Mouse (Mus musculus): ENCODE measurements around the gene Apoa2.

Apoa2 gene

DNA sequence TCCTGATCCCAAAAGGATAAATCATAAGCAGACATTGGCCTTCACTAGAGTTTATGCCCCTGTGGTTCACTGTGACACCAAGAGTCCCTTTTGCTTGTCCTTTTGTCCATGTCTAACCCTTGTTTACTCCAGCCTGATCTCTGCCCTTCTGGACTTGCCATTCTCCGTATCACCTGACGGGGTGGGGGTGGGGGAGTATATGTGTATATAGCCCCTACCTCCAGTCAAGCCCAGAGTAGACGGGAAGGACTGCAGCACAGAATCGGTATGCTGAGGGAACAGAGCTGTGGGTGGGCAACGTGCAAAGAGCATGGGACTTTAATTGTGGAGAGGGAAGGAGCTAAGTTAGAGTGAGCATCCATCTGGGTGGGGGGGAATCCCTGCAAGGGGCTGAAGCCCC lies at the start of gene Apoa2:
Gene Apoa2 (plus strand): TSS at position 198 of the 400 bp plus-strand sequence.
- no peak for DNase-seq (ENCODE audit: low read depth)

DNA sequence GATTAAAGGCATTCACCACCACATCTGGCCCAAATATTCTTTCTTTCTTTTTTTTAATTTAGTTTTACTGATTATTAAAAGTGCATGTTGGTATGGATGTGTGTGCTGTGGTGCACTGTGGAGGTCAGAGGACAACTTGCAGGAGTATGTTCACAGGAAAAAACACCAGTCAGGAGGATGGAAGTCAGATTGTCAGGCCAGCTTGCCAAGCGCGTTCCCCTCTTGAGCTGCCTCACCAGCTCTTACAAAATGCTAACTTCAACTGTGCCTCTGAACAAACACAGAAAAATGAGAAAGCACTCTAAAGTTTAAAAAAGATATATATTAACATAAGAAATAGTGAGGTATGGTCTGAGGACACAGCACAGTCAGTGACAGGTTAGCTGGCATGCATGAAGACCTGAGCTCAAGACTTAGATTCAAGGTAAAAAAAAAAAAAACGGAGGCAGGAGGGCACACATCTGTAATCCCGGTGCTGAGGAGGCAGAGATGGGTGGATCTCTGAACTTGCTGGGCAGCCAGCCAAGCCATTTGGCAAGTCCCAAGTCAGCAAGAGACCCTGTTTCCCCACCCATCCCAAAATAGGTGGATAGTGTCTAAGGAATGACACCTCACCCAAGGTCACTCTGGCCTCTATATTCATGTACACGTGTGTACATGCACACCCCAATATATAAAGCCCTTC lies 45.2 kb upstream of the Apoa2 start:
- DNase-seq (ENCODE audit: low read depth): no peak

DNA sequence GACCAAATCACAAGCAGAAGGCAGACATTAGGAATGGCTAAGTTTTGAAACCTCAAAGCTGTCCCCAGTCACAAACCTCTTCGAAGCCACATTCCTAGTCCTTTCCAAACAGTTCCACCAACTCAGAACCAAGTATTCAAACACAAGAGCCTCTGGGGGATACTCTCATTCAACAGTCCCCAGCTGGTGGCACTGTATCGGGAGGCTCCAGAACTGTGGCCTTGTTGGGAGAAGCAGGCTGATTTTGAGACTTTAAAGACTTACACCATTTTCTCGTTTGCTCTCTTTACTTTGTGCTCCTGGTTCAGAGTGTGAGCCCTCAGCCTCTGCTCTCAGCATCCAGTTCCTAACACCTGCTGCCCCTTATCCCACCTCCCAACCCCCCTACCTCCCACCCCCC lies 41.8 kb upstream of the Apoa2 start:
- no peak for DNase-seq (ENCODE audit: low read depth)

DNA sequence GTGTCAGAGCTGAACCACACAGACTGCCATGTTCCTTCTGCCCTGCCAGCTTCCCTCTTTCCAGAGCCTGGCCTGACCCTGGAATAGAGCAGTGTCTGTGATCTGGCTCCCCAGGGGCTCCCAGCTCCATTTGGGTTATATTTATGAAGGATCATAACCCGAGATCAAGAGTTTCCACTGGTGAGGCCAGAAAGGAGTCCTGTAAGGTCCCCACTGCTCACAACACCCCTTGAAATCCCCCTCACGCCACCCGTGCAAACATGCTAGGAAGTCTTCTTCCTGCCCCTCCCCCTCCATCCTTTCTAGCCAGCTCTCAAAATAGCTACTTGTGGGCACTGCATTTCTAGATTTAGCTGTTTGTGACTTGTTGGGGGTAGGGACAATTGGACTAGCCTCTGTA lies 41.2 kb upstream of the Apoa2 start:
- no peak for DNase-seq (ENCODE audit: low read depth)

DNA sequence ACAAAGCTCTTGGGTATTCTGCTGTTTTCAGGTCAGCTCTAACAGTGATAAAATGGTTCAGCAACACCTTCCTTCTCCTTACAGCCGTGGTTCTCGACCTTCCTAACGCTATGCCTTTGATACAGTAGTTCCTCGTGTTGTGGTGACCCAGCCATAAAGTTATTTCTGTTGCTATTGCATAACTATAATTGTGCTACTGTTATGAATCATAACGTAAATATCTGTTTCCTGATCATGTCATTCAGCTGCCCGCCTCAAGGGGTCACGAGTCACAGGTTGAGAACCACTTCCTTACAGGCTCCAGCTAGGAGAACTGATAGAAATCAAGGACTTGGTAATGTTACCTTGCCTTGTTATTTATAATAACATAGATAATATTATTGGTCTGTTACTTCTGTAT lies 40.5 kb upstream of the Apoa2 start:
- DNase-seq (ENCODE audit: low read depth): no peak

DNA sequence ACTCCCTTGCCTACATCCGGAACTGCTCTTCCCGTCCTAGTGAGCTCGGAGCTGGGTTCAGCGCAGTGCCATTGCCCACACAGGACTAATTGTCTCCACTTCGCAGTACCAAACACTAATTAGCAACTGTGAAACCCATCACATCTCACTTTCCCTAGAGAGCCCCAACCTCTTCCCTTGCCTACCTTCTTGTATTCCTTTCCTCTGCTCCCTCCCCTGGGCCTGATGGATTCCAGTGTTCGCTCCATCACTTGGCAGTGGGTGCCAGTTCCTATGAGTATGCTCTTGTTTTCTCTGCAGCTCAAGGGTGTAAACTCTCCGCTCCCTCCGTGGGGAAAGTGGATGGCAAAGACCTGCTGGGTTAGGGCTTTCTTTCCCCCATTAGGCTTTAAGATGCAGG lies 39.2 kb upstream of the Apoa2 start:
- DNase-seq (ENCODE audit: low read depth): no peak

DNA sequence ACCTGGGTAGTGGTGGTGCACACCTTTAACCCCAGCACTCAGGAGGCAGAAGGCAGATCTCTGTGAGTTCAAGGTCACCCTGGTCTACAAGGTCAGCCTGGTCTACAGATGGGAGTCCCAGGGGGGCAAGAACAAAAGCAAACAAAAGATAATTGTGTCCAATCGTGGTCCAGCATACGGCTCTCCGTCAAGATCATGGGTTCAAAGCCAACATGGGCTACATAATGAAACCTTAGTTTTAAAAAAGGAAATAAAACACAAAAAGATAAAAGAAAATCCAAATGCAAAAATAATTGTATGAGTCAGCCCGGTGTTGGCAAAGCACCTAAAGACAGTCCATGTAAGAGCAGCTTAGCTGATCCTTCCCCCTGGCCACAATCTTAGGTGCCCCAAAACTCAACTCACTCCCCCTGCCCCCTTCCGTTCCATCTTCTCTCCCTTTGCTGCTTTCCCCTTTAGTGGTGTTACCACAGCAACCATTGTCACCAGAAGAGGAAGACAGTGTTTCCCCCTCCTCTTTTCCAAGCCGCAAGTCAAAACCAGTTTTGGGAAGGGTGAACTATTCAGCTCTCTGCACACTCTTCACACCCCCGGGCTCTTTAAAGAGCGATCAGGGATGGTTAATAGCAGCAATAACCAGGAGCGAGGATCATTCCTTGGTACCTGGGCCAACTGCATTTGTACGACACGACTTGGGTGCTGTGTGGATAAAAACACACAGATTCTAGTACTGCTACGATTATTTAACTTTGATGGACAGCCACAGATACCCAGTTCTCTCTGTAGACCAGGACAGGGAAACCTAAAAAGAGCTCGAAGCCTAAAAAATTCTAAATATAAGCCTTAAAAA lies 36.8 kb upstream of the Apoa2 start:
- DNase-seq (ENCODE audit: low read depth): no peak

DNA sequence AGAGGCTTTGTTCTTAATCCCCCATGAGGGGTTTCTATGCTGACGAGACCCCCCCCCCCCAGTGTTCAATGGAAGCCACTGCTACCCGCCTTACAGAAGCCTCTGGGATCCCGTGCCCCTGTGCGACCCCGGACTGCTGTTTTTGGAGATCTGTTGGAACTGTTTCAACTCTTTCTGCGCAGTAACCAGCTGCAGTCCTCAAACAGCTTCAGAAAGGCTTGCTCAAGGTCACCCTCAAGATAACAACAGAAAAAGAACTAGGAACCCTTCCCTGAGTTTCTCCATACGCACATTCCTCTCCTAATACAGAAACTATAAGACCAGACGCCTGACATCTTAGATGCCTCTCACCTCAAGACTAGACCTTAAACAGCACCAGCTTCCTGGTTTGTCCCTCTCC lies 35.8 kb upstream of the Apoa2 start:
- DNase-seq (ENCODE audit: low read depth): no peak

DNA sequence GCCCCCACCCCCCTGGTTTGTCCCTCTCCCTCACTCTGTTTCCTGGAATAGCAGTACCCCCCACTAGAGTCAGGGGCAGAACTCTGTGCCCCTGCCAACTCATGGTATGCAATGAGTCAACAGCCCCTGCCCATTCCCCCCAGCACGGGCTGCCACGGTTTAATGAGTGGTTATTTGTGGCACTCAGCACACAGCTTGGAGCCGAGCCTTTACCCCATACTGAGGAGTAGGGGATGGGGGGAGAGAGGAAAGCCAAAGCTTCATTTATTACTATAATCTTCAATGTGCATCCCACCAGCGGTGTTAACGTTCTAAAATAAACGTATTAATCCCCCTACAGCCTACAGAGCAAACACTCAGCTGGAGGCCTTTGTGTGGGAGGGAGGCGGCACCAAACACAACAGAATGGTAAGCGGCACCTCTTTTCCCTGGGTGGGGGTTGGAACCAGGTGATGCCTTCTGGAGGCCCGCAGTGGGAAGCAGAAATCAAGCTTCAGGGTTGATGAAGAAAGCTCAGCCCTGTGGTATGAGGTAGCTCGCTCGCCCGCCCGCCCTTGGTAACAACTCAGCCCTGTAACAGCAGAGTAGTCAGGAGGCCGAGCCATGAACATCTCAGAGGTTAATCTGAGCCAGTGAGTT lies 35.3 kb upstream of the Apoa2 start:
- DNase-seq (ENCODE audit: low read depth): no peak

DNA sequence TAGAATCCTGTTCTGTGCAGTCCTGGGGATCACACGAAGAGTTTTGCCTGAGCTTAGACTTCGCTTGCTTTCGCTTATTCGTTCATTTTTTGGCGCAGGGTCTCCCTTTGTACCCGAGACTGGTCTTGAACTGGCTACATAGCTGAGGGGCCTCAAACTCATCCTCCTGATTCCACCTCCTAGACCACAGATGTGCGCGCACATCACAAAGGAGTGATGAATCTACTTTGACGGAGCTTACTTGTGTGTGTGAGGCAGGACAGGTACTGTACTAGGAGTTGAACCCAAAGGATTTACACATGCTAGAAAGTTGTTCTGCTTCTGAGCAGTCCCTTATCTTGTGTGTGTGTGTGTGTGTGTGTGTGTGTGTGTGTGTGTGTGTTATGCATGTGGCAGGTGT lies 34.0 kb upstream of the Apoa2 start:
- DNase-seq (ENCODE audit: low read depth): no peak

DNA sequence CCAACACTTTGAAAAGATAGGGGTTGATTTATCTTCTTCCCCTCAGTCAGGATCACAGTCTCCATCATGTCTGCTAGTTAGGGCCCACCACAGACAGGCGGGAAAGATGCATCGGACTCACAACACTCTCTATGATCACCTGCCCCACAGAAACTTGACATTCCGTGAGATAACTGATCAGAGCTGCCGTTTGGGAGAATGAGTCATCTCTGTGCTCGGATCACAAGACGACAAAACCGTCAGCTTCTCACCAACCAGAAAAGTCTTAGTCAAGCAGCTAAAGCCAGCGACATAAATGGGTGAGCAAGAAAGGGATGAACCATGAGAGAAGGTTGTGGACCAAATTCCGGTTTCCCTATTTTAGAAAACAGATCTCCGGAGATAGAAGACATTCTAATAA lies 32.6 kb upstream of the Apoa2 start:
- no peak for DNase-seq (ENCODE audit: low read depth)

DNA sequence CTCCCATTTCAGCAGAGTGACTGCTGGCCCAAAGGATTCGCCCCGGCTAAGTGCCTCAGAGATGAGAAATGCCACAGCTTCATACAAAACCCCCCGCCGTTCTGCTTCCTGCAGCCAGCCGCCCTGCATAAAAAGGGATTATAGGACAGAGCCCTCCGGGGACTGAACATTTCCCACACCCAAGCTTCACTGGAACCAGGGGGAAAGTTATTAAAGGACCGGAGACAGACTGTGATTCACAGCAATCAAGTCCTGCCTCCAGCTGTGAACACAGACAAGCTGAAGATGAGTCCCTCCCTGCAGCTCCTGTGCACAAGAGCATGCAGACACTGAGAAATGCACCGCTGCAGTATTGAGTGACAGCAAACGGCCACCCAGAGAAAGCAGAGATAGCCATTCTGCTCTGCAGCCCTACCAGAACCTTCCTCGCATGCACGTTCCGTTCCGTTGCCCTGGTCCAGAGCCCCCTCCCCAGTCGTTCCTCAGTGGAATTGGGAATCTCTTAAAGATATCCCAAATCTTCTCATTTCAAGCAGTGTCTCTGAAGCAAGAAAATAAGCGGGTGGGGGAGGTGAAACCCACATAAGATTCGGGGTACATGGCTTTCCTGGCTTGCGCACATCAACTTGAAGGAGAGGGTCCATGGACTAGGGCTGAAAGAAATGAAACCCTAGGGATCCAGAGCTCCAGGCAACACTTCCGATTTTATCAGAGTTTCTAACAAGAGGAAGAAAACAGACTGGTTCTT lies 31.6 kb upstream of the Apoa2 start:
- DNase-seq (ENCODE audit: low read depth): no peak

DNA sequence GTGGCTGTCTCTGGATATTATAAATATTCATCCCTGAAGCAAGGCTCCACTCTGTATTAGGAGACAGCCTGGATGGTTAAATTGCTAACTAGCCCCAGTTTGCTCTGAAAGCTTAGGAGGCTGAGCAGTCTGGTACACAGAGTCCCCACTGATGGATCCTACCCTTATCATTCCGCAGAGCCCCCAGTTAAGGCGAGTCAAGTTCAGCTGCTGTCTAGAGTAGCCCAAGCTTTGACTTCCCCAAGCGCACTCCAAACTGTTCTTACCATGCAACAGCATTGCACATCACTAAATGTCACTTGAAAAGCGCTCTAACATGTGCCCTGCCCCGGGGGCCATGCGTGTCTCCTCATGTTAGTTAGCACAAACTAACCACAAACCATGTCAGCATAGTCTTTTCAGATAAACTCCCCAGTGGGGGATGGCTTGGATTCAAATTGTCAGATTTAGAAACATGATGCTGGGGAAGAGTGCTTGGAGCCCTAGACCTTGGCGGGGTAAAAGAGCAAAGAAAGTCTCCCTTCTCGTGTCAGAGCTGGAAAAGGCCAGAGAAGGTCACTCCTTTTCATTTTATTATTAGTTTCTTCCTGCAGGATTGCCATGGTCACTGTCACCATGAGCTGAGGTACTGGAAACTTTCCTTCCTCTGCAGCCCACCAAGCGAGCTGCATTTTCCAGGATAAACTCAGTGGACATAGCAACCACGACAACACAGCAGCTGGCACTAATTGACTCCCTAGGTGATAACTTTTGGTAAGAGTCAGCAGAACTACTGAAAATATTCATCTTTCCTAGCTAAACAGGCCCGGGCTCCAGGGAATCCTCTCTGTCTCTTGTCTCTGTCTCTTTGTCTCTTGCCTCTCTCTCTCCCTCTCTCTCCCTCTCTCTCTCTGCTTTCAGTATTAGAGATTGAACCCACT lies 30.7 kb upstream of the Apoa2 start:
- DNase-seq (ENCODE audit: low read depth): no peak

DNA sequence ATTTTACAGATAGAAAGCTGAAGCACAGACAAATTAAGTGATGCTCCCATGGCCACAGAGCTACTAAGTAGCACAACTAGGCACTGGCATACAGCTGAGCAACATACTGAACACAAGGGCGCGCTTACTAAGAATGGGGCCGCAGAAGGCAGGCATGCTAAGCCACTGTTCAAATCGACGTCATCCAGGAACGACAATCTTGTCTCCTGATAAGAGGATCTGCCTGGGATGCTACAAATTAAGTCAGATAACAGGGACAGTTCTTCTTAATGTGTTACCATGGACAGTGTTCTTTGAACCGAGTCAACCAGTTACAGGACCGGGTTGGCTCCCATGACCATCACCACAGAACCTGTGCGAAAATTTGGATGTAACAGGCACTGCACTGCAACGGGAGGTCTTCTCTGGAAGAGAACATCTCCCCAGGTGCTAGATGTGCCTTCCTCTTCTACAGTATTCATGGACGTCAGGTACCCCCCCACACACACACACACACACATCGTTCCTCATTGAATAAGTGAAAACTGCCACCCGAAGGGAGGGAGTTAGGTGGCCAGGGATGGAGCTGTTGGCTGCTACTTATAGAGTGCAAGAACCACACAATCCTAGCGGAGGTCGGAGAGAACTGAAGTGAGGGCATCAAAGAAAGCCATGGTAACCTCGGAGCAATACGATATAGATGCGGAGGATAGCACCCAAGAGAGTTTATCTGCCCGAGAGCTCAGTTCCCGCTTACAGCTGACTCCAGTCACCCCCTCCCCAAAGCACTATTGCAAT lies 29.6 kb upstream of the Apoa2 start:
- DNase-seq (ENCODE audit: low read depth): no peak

DNA sequence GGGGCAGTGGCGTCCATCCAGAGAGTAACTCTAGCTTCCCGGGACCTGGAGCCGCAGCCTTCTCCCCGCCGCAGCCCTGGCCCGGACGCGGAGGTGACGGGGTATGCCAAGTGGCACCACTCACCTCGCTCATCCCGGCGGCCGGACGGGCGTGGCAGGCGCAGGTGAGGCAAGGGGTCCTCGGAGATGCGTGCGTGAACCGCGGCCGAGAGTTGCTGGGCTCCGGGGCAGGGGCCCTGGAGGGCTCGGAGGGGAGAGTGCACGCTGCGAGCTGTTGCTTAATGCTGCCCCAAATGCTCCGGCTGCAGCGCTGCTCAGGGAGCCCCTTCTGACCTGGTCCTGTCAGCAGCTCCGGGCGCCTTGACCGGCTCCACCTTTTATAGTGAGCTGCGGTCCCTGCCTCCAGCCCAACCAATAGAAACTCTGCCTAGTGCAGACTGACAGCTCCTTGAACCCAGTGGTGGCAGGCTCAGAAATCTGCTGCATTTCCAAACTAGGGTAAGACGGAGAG lies 28.9 kb upstream of the Apoa2 start, which contains the start of gene Pcp4l1:
Gene Pcp4l1 (minus strand): TSS at position 382 of the 511 bp plus-strand sequence.
- no peak for DNase-seq (ENCODE audit: low read depth)

DNA sequence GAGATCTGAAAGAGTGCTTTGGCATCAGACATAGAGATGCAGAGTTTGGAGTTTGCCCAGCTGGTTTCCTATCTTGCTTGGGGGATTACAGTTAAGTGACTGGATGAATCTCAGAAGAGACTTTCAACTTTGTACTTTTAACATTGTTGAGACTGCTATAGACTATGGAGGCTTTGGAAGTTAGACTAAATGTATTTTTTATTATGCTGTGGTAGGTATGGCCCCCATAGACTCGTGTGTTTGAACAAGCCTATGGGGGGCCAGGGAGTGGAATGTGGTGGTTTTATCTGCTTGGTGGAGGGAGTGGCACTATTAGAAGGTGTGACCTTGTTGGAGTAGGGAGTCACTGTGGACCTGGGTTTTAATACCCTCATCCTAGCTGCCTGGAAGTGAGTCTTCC lies 25.3 kb upstream of the Apoa2 start:
- no peak for DNase-seq (ENCODE audit: low read depth)

DNA sequence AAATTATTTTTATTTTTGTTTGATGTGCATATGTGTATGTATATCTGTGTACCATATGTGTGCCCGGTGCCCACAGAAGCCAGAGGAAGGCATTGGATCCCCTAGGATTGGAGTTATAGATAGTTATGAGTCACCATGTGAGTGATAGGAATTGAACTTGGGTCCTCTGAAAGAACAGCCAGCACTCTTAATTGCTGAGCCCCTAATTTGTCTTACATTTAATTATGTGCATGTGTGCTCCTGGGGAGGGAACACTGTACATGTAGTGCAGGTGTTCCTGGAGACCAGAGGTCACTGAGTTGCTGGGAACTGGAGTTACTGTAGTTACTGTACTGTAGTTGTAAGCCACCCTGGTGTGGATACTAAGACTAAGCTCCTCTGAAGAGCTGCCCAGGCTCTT lies 24.1 kb upstream of the Apoa2 start:
- DNase-seq (ENCODE audit: low read depth): no peak

DNA sequence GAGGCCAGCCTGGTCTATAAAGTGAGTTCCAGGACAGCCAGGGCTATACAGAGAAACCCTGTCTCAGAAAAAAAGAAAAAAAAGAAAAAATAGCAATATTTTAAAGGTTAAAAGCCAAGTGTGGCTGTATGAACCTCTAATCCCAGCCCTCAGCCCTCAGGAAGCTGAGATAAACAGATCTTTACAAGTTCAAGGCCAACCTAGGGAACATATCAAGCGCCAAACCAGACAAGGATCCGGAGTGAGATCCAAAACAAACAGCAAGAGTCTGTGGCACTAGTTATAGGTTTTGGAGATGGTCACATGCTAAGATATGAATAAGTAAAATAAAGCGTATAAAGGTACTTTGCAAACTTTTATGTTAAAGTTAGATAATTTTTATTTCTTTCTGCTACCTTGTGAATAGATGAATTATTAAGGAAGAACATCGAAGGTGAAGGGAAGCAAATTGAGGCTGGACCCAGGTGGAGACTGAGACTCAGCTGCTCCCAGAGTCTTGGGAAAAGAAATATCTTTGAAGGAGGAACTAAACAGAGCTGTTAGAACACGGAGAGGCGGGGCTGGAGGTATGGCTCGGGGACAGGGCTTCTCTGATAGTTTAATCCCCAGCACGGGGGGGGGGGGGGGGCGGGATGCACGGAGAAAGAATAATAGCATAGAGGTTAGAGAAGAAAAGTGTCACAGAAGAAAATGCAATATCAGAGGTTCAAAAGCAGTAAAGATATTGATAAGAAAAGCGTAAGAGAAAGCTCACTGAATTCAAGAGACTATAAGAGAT lies 21.2 kb upstream of the Apoa2 start:
- DNase-seq (ENCODE audit: low read depth): no peak

DNA sequence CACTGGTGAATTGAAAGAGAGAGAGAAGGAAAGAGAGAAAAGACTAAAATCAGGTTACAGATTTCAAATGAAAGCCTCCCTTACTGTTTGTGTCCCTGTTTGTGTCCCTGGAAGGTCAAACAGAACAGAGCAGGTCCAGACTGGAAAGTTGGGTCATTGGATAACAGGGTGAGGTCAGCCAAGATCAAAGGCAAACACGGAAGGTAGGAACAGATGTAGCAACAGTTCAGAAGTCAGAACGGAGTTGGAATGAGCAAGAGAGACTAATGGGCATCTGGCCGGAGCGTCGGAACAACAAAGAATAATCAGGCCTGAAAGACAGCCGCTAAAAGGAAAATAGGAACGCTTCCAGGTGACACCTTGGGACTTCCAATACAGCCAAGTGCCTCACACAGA lies 20.6 kb upstream of the Apoa2 start:
- no peak for DNase-seq (ENCODE audit: low read depth)

Measured in c-Kit-positive CD71-positive TER-119-negative erythroid progenitor cells, embryonic 14.5 days (primary cell).